Mouse (Mus musculus): ENCODE measurements at regions not wholly inside any gene's neighbourhood (a gene's known extent, or its start where the extent isn't known, plus 50 kb on each side); places are given as distances from the start of the nearest gene placed in this dataset.
A peak's percentile ranks its signal among the peaks of the same experiment; 100 is the strongest.

DNA sequence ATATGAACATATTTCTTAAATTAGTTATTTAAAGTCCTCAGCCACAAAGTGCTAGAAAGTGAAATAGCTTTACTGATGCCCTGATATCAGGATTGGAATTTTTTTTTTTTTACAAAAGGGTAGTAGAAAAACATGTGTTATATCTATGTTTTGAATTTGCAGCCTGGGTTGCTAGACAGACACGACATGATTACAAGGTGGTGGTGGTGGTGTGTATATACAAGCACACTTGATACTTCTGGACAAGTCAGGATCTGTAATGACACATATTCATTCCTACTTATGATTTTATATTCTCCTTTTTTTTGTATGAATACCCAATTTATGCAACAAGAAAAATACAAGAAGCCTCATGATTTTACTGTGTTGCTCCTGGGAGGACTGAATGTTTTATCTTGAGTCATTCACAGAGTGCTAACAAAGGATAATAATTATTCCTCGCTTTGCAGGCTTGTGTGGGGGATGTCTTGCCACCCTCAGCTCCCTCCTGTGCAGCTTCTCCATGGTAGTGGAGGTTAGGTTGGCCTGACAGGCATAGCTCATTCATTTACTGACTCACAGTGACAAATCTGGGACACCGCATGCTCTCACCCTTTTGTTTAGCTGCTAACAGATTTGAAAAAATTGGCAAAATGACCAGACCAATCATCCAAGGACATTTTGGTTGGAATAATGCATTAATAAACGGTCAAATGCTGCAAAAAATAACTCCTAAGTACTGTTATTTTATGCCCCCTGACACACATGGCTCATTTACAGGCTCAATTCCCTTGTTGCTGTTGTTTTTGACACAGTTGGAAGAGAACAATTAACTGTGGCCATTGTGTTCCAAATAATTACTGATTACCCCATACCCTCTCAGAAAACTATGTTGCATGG is 303.3 kb upstream of the Sel1l start:
- no peak for DNase-seq

DNA sequence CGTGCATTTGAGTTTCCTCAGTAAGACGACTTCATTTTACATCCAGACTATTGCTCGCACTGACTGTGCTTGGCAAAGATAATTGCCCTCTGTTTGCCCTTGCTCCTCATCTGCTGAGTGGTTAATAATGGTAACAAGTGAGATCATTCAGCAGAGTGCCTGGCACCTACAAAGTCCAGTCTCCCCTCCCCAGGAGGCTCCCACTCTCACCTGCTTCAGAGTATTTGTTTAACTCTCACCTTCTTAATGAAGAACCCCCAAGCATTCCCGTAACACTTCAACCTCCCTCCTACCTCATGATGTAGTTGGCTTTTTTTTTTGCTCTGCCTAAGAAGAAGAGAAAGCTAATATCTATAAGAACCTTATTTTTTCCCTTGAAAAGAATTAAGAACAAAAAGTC is 288.6 kb upstream of the Sel1l start:
- DNase-seq, result no peak

DNA sequence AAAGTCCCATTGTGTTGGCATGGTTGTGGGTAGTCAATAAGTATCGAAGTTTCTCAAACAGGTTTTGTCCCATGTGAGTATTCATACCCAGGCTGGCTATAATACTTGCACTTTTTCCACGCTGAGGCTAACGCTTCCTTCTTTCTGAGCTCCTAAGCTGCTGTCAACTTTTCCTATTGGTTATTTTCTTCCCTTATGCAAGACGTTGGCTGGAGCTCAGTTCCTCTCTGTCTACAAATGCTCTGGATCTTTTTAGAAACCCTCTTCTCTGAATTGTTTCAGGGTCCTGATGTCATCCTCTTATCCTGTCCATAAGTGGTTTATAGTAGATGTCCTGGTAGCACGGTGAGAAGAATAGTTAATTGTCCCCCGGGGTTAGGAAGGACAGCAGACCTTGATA is 278.7 kb upstream of the Sel1l start:
- DNase-seq, result no peak

DNA sequence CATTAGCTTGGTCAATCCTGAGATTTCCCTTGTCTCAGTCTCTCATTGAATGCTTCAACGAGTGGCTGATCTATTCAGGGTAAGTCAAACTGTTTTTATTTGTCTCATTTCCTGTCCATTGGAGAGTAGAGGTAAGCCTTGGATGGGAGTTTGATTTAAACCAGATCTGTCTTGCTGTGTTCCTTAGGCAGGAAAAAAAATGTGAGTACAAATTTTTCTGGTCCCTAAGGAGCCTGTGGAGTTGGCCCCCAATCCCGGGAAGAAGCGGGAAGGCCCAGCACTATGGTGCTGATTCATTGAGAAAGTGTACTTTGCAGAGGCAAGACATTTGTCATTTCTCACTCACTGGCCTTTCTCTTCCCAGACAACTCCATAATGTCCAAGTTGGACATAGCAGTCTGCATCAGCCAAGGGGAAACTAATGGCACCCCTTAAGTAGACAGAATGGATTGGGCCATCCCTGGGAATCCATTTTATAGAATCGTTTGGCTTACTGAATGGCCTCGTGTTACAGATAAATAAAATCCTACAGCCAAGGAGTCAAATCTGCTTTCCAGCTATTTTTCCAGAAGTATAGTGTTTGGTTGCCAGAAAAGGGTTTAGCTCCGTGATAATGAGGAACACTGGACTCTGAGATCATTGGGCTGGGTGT is 271.3 kb upstream of the Sel1l start:
- no peak for DNase-seq

DNA sequence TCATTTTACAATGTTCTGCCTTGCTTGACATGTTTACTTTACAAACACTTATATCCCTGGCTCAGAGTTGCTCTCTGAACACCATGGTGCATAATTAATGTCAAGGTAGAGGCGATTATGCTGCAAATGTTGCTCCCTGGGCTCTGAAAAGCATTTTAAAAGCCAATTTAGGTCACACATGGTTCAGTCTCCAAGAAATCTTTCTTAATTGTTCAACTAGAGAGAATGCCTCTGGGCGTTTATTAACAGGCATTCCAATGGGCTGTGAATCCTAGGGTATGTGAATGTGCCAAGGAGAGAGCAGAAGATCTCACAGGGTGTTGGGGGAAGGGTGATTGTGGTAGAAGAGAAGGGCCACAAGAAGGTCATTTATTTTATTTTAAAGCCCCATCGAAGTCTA is 260.7 kb upstream of the Sel1l start:
- no peak for DNase-seq

DNA sequence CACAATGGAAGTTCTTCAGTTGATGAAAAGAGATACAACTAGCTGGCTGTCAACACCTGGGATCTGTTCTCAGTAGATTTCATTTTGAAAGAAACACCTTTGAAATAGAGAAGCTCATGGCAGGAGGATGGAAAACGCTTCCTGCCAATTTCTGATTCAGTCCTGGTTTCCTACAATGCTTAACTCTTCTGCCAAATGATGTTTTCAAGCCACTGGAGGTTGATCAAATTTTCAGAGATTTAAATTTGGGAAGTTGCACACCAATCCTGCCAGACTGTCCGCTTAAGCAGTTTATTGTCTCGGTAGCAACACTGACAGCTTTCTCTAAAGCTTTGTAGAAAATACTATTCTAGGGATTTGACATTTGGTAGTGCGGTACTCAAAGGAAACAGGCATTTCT is 251.1 kb upstream of the Sel1l start:
- no peak for DNase-seq

DNA sequence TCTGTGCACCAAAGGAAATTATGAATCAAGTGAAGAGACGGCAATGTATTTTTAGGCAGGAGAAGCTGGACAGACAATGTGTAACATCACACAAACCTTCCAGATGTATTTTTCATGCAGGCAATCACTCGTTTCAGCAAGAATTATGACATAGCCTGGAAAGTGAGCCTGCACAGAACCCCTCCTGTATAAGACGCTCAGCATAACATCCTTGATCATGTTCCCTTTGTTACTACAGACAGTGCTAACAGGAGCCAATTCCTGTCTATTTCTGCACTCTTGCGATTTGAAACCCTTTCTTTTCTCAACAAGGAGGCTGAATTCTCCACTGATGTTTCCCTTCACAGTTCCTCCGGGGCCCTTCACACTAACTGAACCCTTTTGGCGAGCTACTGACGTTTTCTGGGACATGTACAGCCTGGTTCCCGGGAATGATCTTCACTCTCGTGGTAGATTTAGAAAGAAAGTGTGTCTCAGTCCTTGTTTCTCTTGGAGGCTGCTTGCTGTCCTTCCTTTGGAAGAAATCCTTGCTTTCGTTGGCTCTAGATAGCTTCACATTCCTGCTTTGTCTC is 243.9 kb upstream of the Sel1l start:
- no peak for DNase-seq

DNA sequence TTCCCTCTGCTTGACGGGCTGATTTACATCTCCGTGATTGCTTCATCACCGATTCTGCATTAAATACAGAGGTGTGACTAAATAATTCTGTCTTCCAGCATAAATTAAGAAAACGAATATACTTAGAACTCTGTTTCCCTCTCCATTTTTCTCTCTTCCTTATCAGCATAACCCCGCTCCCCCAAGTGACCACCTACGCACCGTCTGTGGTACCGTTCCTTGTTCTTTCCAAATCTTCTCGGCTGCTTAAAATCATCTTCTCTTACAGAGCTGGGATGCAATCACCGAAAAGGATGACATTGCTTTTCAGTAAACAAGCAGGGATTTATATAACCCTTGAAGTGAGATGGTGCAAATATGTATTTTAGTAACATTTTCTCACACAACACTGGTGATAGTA is 224.3 kb upstream of the Sel1l start:
- DNase-seq, result no peak

DNA sequence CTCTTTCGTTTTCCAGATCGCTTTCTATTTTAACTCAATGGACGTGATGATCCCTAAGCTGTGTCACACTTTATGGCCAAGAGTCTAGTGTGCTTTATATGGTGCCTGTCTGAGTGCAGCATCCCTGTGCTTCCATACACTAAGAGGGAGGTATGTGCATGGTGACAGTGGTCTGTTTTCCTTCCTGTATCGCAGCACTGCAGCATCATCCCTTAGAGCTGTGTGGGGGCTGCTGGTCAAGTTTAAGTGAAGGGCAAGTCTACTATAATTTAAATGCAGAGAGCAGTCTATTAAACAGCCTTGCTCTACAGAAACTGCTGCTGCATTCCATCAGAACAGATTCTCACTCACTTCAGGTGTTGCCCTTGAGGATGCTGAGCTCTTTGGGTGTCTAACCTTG is 213.8 kb upstream of the Sel1l start:
- no peak for DNase-seq

DNA sequence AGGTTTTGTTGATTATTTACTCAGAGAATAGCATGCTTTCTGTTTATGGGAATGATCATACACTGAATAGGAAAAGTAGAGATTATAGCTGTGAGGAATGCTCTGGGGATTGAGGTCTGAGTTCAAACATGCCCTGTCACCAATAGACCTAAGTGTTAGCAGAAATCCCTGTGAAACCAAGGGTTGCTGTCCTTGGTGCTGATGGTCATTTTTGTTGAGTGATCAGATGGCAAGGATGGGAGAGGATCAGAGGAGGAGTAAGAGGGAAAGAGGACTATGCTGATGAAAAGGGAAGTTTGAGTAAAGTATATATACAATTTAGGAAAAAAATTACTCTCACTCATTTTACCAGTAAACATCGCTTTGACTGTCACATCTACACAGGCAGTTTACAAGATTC is 191.5 kb upstream of the Sel1l start:
- no peak for DNase-seq

DNA sequence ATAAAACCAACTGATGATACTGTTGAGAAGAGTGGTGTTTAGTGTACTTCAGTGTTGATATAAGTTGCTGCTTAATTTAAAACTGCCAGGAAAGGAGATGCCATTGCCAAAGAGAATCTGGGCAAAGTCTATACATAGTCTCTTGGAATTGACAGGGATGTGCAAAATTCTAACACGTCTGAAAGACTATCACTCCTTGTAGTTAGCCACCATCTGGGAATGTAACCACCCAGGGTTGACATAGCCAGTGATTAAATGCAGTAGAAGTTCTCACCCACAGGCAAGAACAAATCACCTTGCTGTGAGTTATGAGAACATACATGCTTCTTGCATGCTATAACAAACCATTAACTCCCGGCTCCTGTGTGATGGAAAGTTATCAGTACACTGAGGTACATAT is 180.2 kb upstream of the Sel1l start:
- no peak for DNase-seq

DNA sequence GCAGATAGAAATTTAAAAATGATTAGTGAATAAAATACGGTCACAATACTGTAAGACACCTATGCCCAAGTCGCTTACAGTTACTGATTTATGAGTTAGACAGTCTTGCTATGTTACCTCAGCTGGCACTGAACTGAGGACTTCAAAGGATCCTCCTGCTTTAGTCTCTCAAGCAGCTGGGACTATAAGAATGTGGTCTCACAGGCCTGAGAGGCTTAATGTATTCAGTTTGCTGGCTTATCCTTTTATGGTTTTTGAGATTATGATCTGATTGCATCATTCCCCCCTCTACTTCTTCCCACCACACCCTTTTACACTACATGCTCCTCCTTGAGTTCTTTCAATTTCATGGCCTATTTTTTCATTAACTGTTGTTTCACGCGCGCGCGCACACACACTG is 179.4 kb upstream of the Sel1l start:
- no peak for DNase-seq

DNA sequence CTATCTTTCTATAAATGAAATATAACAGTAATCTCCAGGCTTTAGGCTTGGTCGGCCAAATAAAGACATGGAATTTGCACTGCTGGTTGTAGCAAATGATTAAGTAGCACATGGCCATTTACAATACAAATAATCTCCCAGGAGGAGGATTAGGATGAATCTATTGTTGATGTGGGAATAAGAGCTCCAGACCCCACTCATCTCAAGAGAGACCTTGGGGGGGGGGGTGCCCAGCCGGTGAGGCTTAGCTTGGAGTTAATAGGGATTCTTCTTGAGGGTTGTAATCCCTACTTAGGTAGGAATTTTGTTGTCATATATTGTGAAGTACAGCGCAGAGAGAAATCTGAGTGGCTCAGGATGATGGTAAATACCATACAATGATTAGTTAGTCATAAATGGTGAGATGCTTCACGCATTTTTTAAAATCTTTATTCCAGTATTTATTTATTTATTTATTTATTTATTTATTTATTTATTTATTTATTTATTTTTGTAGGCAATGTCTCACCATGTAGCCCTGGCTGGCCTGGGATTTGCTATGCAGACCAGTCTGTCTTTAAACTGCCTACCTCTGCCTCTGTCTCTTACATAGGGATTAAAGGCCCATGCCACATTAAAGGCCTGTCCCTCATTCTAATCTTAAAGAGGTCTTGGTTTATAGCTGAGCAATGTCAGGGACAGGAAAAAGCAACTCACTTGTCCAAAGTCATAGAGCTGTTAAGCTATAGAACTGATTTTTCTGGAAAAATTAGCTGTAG is 175.7 kb upstream of the Sel1l start:
- no peak for DNase-seq

DNA sequence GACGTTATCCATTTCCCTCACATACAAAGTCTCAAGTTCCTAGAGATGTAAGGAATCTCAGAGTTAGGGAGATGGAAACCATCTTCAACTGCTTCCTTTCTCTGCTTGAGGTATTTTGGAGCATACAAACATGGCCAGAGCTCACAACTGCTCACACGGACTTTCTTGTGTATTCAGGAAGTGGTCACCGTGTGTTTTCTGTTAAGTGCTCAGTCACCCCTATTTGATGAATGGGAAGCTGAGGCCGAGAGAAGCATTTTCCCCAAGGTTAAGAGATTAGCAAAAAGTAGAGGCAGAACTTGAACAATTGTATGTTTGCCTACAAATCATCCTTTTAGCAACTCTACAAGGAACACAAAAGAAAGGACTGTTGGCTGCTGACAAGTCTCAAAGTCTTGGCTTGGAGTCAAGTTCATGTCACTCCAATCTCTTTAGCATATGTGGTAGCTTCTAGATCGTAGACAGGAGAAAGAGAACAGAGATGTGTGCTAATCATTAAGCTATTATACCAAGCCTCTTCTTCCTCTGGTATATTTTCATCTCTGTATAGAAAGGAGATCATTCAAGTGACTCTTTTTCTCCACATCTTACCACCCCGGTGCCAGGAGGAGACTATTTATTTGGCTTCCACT is 170.8 kb upstream of the Sel1l start:
- no peak for DNase-seq

DNA sequence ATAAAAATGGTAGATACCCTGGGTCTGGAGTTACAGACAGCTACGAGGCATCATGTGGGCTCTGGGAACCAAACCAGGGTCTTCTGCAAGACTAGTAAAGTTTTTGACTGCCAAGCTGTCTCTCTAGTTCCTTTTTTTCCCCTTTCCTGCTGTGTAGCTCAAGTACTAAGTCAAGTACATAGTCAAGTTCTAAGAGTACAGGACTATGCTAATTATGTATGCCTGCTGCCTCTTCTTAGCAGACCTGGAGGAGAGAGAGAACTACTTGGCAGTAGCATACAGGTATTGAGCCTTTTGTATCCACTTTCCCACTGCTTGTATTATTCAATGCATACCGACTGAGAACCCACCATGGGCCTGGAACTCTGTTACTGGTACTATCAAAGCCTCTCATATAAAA is 166.4 kb upstream of the Sel1l start:
- DNase-seq, result no peak

DNA sequence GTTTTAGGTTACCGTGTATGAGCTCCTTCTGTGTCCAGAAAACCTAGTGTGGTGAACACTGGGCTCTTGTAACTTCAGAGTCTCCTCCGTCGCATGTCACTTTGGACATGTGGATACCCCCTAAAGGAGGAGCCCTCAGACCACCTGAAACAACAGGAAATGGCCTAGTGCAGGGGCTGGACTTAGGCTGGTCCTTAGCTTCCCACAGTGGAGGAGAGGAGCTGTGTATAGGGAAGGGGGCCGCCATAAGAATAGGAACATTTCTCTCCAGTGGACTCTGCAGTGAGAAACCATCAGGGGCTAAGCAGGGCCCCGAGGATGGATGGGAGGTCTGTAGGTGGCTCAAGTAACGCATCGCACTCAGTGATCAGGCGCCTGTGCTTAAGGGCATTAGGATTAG is 165.0 kb upstream of the Sel1l start:
- DNase-seq, result no peak

DNA sequence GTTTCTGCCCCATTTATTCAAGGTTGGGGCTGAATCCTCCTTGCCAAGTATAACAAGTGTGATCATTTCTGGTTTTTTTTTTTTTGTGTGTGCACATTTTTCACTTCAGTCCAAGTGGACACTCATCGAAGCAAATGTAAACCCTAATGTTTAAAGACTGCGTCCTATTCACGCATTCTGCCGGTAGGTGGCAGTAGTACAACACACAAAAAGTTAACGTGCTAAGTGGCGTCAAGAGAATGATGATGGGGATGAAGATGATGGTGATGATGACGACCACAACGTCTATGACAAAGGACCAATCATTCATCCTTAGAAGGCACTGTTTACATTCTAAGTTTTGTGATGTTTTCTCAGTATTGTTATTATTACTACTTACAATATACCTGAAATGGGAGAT is 164.3 kb upstream of the Sel1l start:
- DNase-seq, result peak in 1 of 2 experiments; percentile 2

DNA sequence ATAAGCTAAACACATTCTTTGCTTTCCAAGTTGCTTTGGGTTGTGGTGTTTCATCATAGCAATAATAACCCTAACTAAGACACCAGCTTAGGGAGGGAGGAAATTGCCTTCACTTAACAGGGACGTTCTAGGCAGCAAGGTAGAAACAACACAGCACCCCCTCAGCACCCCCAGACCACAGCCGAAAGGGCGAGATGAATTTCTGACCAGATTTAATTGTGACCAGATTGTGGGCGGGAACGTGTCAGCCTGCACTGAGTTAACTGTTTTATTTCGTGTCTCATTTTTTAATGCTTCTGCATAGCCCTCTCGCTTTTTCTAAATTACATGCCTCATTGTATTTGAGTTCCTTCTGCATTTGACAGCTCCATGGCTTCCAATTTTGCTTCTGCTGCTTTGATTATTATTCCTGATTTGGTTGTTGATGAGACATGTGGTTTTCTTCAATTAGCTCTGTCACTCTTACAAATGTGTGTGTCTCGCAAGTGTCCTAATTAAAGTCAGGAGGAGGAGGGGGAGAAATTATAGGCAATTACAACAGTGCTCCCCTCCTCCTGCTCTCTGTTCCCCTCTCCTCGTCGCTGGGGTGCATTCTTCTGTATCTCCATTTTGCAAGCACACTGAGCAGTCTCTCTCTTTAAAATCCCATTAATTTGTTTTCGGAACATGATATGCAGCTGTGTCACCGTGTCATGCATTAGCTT is 155.6 kb upstream of the Sel1l start:
- no peak for DNase-seq

DNA sequence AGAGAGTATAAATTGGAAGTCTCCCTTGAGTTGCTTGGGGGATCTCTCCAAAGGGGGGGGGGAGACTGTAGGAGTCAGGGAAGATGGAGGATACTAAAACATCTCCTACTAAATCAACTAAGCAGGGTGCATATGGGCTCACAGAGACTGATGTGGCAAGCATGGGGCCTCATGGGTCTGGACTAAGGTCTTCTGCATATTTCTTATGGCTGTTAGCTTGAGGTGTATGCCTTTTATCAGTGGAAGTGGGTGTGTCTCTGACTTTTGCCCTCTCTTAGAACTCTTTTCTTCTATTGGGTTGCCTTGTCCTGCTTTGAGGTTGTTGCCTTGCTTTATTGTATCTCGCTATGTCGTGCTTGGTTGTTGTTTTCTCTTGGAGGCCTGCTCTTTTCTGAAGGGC is 150.1 kb upstream of the Sel1l start:
- no peak for DNase-seq

DNA sequence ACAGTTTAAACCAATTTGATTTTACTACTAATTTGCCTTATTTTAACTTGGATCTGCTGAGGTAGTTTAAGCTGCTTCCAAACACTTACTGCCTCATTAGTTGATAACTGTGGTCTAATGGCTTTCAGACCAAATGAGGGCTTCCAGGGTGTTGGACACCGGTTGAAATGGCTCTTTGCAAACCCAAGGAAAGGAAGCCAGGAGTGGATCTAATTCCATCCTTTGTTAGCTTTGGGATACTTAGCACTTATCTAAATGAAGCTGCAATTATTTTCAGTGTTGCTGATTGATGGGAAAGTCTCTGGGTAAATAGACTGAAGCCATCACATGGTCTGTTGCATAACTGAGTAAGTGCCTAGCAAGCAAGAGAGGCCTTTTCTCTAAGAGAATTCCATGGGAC is 148.4 kb upstream of the Sel1l start:
- DNase-seq, result no peak

DNA sequence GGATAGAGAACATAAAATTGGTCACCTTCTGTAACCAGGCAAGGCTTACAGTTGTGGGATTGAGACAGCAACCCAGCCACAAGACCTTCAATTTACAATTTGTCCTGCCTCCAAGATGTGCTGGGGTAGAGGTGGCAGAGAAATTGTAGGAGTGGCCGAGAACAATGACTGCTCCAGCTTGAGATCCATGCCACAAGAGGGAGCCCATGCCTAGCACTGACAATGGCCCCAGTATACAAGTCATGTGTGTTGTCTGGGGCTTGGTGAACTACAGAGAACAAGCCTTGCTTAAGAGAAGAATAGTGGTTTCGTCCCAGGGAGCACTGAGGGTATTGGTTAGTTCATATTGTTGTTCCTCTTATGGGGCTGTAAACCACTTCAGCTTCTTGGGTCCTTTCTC is 146.6 kb upstream of the Sel1l start:
- DNase-seq, result no peak

DNA sequence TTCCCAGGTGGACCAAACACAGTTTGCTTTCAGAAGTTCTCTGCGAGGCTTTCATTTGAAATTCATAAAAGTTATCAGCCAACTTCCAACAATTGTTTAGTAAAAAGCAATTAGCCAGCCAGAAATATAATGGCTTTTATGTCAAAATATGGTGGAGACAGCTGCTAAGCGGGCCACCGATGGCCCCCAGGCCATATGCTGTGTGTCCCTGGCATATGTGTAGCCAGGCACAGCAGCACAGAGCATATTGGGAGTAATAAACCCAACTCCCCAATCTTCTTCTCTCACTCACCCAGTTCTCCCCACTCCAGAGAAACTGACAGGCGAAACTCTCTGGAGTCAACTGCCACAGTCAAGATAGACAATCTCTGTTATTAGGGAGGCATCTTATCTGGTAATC is 137.5 kb upstream of the Sel1l start:
- DNase-seq, result no peak
